36 mouse cellular contexts compared by ENCODE assay signal in genomic region chr7:138401641-138402040, GRCm38 (mm10). TPM values are rescaled to one million over a fixed set of nuclear protein-coding genes. Genes with fewer than 3 reads are reported as not detected.
"Had no signal": no experiment of that assay in that cellular context is flagged by ENCODE, and none has a peak within 500 bp of the region (broad histone marks: within the 10 kb centered on the region; RNA-seq: fewer than 3 reads in every experiment).

No protein-coding gene starts in this region.

- ATAC-seq: liver, embryonic 12.5 days; liver, postnatal 0 days; lung, postnatal 0 days; midbrain, embryonic 13.5 days; midbrain, embryonic 15.5 days; midbrain, embryonic 16.5 days had no signal

- H3K4me2 ChIP-seq: limb, embryonic 12.5 days; limb, embryonic 13.5 days; limb, embryonic 15.5 days; liver, embryonic 12.5 days; liver, embryonic 13.5 days; liver, embryonic 15.5 days; lung, embryonic 14.5 days; lung, embryonic 15.5 days; midbrain, embryonic 11.5 days; midbrain, embryonic 12.5 days; midbrain, embryonic 13.5 days; midbrain, embryonic 15.5 days; neural tube, embryonic 12.5 days had no signal

- H3K9me3 ChIP-seq: limb, embryonic 10.5 days; limb, embryonic 12.5 days; limb, embryonic 13.5 days; limb, embryonic 15.5 days; liver, embryonic 12.5 days; liver, embryonic 13.5 days; liver, embryonic 15.5 days; lung, embryonic 15.5 days; megakaryocyte, embryonic 14.5 days; midbrain, embryonic 10.5 days; midbrain, embryonic 12.5 days; midbrain, embryonic 13.5 days; midbrain, embryonic 15.5 days; neural tube, embryonic 12.5 days had no signal

- H3K9ac ChIP-seq: limb, embryonic 12.5 days; limb, embryonic 13.5 days; limb, embryonic 15.5 days; liver, embryonic 12.5 days; liver, embryonic 13.5 days; liver, embryonic 14.5 days; liver, embryonic 15.5 days; liver, postnatal 0 days; lung, embryonic 14.5 days; lung, embryonic 15.5 days; midbrain, embryonic 12.5 days; midbrain, embryonic 13.5 days; midbrain, embryonic 15.5 days; neural tube, embryonic 12.5 days had no signal

- DNase-seq: left cerebral cortex, postnatal 4 days; liver; liver, embryonic 13.5 days; liver, postnatal 0 days; lung, adult 18-20 months; lung, adult 2 months; lung, embryonic 14.5 days; lung, postnatal 10 days; lung, postnatal 14 days; lung, postnatal 36 days; lung, postnatal 4 days; midbrain, embryonic 14.5 days had no signal

- H3K27ac ChIP-seq: limb, embryonic 10.5 days; limb, embryonic 12.5 days; limb, embryonic 13.5 days; limb, embryonic 15.5 days; liver, embryonic 12.5 days; liver, embryonic 13.5 days; liver, embryonic 14.5 days; liver, embryonic 15.5 days; lung, embryonic 15.5 days; macrophage; midbrain, embryonic 10.5 days; midbrain, embryonic 12.5 days; midbrain, embryonic 13.5 days; midbrain, embryonic 15.5 days; neural tube, embryonic 12.5 days had no signal

- H3K4me3 ChIP-seq: limb, embryonic 10.5 days; limb, embryonic 12.5 days; limb, embryonic 13.5 days; limb, embryonic 15.5 days; liver, embryonic 12.5 days; liver, embryonic 13.5 days; liver, embryonic 15.5 days; lung, embryonic 15.5 days; megakaryocyte, embryonic 14.5 days; midbrain, embryonic 10.5 days; midbrain, embryonic 12.5 days; midbrain, embryonic 13.5 days; midbrain, embryonic 15.5 days; myocyte; neural tube, embryonic 12.5 days had no signal

- H3K36me3 ChIP-seq: limb, embryonic 10.5 days; limb, embryonic 12.5 days; limb, embryonic 13.5 days; limb, embryonic 15.5 days; liver, embryonic 12.5 days; liver, embryonic 13.5 days; liver, embryonic 15.5 days; lung, embryonic 15.5 days; midbrain, embryonic 10.5 days; midbrain, embryonic 12.5 days; midbrain, embryonic 13.5 days; midbrain, embryonic 15.5 days; neural tube, embryonic 12.5 days had no signal

- H3K4me1 ChIP-seq: liver, embryonic 12.5 days; liver, embryonic 15.5 days; megakaryocyte, embryonic 14.5 days had no signal

RNA-seq across cellular contexts. Expression of gene Tcerg1l, which starts 4.1 kb away (rescaled TPM):
- total RNA-seq: liver, adult 2 months; megakaryocyte, adult 5-6 weeks; megakaryocyte-erythroid progenitor cell, adult 5-6 weeks; monocyte, adult 5-6 weeks had no signal
- polyA plus RNA-seq: liver, adult 2 months; liver, embryonic 15.5 days; liver, embryonic 16.5 days; liver, postnatal 0 days; macrophage; myocyte had no signal
